Mouse (Mus musculus): ENCODE data around the gene Sdcbp2. TPM values are rescaled to one million over a fixed set of nuclear protein-coding genes. Genes with fewer than 3 reads are reported as not detected.

The Sdcbp2 gene
- polyA plus RNA-seq, 1 experiment from 2014 or later, result 0.68 TPM

DNA sequence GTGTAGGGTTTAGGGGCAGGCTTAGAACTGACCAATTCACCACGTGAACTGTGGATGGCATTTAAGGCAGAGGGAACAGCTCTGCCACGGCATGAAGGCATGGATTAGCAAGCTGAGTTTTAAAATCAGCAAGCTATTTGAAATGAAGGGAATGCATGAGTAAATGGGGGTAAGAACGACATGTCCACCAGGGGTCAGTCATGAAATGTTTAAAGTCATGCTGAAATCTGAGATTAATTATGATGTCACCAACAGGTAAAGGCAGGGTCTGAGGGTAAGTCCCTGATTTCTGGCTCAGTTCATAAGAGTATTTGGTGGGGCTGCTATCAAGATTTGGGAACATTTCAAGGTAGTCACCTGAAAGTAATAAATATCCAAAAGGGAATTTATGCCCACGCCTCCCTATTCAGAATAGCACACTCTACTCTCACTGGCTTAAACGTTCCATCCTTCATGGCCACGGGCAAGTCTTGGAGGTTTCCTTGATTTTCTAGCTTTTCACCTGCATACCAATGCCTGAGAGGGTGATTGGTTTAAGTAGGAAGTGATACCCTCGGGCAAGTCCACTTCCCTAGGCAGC lies 2.8 kb downstream of the Sdcbp2 start:
- 23% methylated on average over 7 of the region's 7 CpGs for WGBS
- Histone ChIP-seq H3K9me3 (no peaks in the 10 kb centered on the region), H3K4me1 (replicated peaks) (peaks cover 17% of the 10 kb centered on the region), H3K4me3 (peak overlapping the region; percentile 48), H3K27me3 (no peaks in the 10 kb centered on the region), H3K36me3 (no peaks in the 10 kb centered on the region), H3K9ac (peak overlapping the region; percentile 79), H3K27ac (replicated peaks) (peak overlapping the region; percentile 91), H3K4me2 (peak overlapping the region; percentile 80)
- ATAC-seq (ENCODE audit: low read depth), result peak; percentile 13

GRCm38 (mm10) chr2:151575699-151576389 lies 3.4 kb downstream of the Sdcbp2 start:
- under 1% methylated on average over 38 of the region's 38 CpGs for WGBS
- H3K4me2 ChIP-seq, result peak overlapping the region; percentile 80
- H3K4me1 ChIP-seq (replicated peaks), result peaks cover 17% of the 10 kb centered on the region
- H3K9ac ChIP-seq, result peak overlapping the region; percentile 79
- peak; percentile 95 for ATAC-seq (ENCODE audit: low read depth)
- peak overlapping the region; percentile 91 for H3K27ac ChIP-seq (replicated peaks)
- peak overlapping the region; percentile 48 for H3K4me3 ChIP-seq
- H3K27me3 ChIP-seq, result no peaks in the 10 kb centered on the region
- no peaks in the 10 kb centered on the region for H3K36me3 ChIP-seq
- H3K9me3 ChIP-seq, result no peaks in the 10 kb centered on the region

- no peak overlapping the region for H3K4me2 ChIP-seq
- no peak overlapping the region for H3K4me3 ChIP-seq
- H3K27ac ChIP-seq (replicated peaks), result no peak overlapping the region
- H3K9me3 ChIP-seq, result no peaks in the 10 kb centered on the region
- H3K4me1 ChIP-seq (replicated peaks), result peaks cover 17% of the 10 kb centered on the region
- ATAC-seq (ENCODE audit: low read depth), result no peak
- H3K36me3 ChIP-seq, result no peaks in the 10 kb centered on the region
- WGBS, result 88% methylated on average over 4 of the region's 4 CpGs
- no peak overlapping the region for H3K9ac ChIP-seq
- no peaks in the 10 kb centered on the region for H3K27me3 ChIP-seq
Observed at GRCm38 (mm10) chr2:151579183-151579582, 6.8 kb downstream of the Sdcbp2 start.

DNA sequence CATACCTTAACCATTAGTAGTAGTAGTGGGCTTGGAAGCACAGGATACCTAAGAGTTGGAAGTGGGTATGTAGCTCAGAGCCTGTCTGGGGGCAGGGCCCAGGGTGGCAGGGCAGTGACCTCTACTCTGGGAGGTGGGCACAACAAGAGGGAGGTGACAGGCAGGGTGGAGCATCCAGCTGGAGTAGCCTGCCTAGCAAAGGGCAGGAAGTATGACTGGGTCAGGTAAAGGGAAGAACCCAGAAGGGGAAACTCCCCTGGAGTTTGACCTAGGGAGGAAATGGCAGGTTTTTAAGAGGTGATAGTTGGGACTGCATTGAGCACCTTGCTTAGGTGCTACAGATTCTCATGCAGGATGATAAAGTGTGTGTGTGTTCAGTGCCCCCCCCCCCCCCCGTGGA lies 8.5 kb downstream of the Sdcbp2 start:
- H3K4me1 ChIP-seq (replicated peaks), result peaks cover 8% of the 10 kb centered on the region
- no peak overlapping the region for H3K4me2 ChIP-seq
- no peak for ATAC-seq (ENCODE audit: low read depth)
- H3K9me3 ChIP-seq, result no peaks in the 10 kb centered on the region
- no peak overlapping the region for H3K9ac ChIP-seq
- no peaks in the 10 kb centered on the region for H3K36me3 ChIP-seq
- H3K27ac ChIP-seq (replicated peaks), result no peak overlapping the region
- no peak overlapping the region for H3K4me3 ChIP-seq
- H3K27me3 ChIP-seq, result no peaks in the 10 kb centered on the region
- WGBS, result 33% methylated on average over 1 of the region's 1 CpGs

DNA sequence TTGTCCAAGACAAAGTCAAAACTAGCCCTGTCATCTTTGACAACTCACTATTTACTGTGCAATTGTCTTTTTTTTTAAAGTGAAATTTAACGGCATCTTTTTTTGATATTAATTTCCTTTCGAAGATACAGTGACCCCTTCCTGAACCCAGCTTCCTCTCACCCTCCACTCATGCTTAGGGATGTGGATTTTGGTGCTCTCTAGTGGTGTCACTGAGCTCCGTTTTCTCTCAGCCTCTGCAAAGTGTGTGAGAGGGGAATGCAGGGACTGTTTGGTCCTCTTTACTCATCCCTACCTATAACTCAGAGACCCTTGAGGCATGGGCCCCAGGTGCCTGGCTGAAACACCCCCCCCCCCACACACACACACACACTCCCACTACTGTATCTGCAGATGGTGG lies 13.5 kb downstream of the Sdcbp2 start:
- H3K9me3 ChIP-seq, result no peaks in the 10 kb centered on the region
- H3K27ac ChIP-seq (replicated peaks), result no peak overlapping the region
- no peaks in the 10 kb centered on the region for H3K36me3 ChIP-seq
- no peaks in the 10 kb centered on the region for H3K27me3 ChIP-seq
- no peaks in the 10 kb centered on the region for H3K4me1 ChIP-seq (replicated peaks)
- no peak for ATAC-seq (ENCODE audit: low read depth)
- no peak overlapping the region for H3K4me2 ChIP-seq
- WGBS, result 71% methylated on average over 3 of the region's 3 CpGs
- H3K4me3 ChIP-seq, result no peak overlapping the region
- H3K9ac ChIP-seq, result no peak overlapping the region

GRCm38 (mm10) chr2:151586807-151587206 lies 14.4 kb downstream of the Sdcbp2 start:
- no peak overlapping the region for H3K4me3 ChIP-seq
- H3K9me3 ChIP-seq, result no peaks in the 10 kb centered on the region
- no peaks in the 10 kb centered on the region for H3K27me3 ChIP-seq
- H3K36me3 ChIP-seq, result 0 out of 2 replicates have a peak, but pooled peaks cover 6% of the 10 kb centered on the region
- H3K9ac ChIP-seq, result no peak overlapping the region
- H3K4me1 ChIP-seq (replicated peaks), result no peaks in the 10 kb centered on the region
- no peak overlapping the region for H3K4me2 ChIP-seq
- 95% methylated on average over 1 of the region's 1 CpGs for WGBS
- ATAC-seq (ENCODE audit: low read depth), result no peak
- no peak overlapping the region for H3K27ac ChIP-seq (replicated peaks)

- no peak for ATAC-seq (ENCODE audit: low read depth)
- H3K4me2 ChIP-seq, result no peak overlapping the region
- H3K4me3 ChIP-seq, result no peak overlapping the region
- H3K36me3 ChIP-seq, result 0 out of 2 replicates have a peak, but pooled peaks cover 11% of the 10 kb centered on the region
- H3K9ac ChIP-seq, result no peak overlapping the region
- H3K9me3 ChIP-seq, result no peaks in the 10 kb centered on the region
- no peak overlapping the region for H3K27ac ChIP-seq (replicated peaks)
- H3K27me3 ChIP-seq, result no peaks in the 10 kb centered on the region
- 84% methylated on average over 9 of the region's 9 CpGs for WGBS
- no peaks in the 10 kb centered on the region for H3K4me1 ChIP-seq (replicated peaks)
Observed at GRCm38 (mm10) chr2:151587306-151587705, 14.9 kb downstream of the Sdcbp2 start.

- Histone ChIP-seq H3K4me2 (no peak overlapping the region), H3K36me3 (peaks cover 55% of the 10 kb centered on the region), H3K27me3 (no peaks in the 10 kb centered on the region), H3K4me3 (no peak overlapping the region), H3K4me1 (replicated peaks) (peaks cover 18% of the 10 kb centered on the region), H3K9ac (no peak overlapping the region), H3K9me3 (no peaks in the 10 kb centered on the region), H3K27ac (replicated peaks) (no peak overlapping the region)
- ATAC-seq (ENCODE audit: low read depth), result no peak
- WGBS, result 87% methylated on average over 2 of the region's 2 CpGs
Observed at GRCm38 (mm10) chr2:151598068-151598467, 25.6 kb downstream of the Sdcbp2 start.

GRCm38 (mm10) chr2:151602106-151602505 lies 29.7 kb downstream of the Sdcbp2 start:
- no peaks in the 10 kb centered on the region for H3K27me3 ChIP-seq
- no peak overlapping the region for H3K9ac ChIP-seq
- 84% methylated on average over 4 of the region's 4 CpGs for WGBS
- no peak overlapping the region for H3K4me3 ChIP-seq
- no peak overlapping the region for H3K4me2 ChIP-seq
- H3K4me1 ChIP-seq (replicated peaks), result peaks cover 49% of the 10 kb centered on the region
- no peak for ATAC-seq (ENCODE audit: low read depth)
- no peaks in the 10 kb centered on the region for H3K9me3 ChIP-seq
- peaks cover 17% of the 10 kb centered on the region for H3K36me3 ChIP-seq
- H3K27ac ChIP-seq (replicated peaks), result 0 out of 2 replicates have a peak overlapping the region, but pooled peaks have one; percentile 76

DNA sequence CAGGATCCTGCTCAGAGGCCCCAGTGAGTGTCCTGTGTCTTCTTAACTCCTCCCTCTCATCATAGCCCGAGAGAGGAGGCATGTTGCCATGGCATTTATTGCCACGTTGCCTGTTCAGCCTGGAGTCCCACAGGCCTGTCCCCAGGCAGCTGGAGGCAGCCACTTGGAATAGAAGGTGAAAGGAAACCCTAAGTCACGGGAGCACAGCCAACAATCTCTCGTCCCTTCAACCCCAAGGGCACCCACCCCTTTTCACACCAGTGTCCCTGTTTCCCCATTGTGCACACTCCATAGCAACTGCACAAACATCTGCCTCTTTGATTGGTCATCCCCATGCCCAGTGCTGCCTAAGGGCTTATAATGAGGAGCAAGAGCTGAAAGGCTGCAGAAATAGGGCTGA lies 31.2 kb downstream of the Sdcbp2 start:
- H3K9ac ChIP-seq, result 0 out of 2 replicates have a peak overlapping the region, but pooled peaks have one; percentile 22

DNA sequence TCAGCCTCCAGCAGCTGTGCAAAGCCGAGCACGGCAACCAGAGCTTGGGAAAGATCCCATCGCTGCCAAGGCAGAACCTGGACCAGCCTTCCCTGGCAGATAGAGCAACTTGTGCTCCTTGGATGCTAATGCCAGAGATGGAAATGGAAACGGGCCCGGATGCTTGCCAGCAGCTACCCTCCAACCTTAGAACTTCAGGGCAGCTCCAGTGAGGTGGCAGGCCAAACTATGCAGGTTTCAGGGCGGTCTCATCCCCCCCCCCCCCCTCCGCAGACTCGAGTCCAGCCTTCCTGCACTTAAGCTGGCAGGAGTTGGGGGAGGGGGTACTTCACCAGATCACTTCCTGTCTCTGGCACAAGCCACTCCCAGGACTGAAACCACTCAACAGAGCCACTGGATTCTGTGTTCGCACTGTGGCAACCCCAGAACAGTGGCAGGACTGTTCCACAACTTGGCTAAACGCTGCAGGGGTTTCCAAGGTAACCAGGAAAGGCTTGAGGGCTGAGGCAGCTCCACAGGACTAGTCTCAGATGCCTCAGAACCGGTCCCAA lies 33.1 kb downstream of the Sdcbp2 start:
- Histone ChIP-seq H3K4me3 (no peak overlapping the region), H3K9ac (no peak overlapping the region), H3K9me3 (no peaks in the 10 kb centered on the region), H3K36me3 (peaks cover 4% of the 10 kb centered on the region), H3K4me2 (no peak overlapping the region), H3K27me3 (no peaks in the 10 kb centered on the region), H3K4me1 (replicated peaks) (peaks cover 55% of the 10 kb centered on the region), H3K27ac (replicated peaks) (peak overlapping the region; percentile 76)
- ATAC-seq (ENCODE audit: low read depth), result peak; percentile 40
- 46% methylated on average over 11 of the region's 11 CpGs for WGBS

More for the DNA sequence above, 31.2 kb downstream of the Sdcbp2 start:
- Histone ChIP-seq H3K36me3 (peaks cover 13% of the 10 kb centered on the region), H3K27me3 (no peaks in the 10 kb centered on the region), H3K27ac (replicated peaks) (peak overlapping the region; percentile 76), H3K9me3 (no peaks in the 10 kb centered on the region), H3K4me3 (no peak overlapping the region), H3K4me1 (replicated peaks) (peaks cover 49% of the 10 kb centered on the region), H3K4me2 (no peak overlapping the region)
- WGBS, result 8% methylated on average over 4 of the region's 4 CpGs
- peak; percentile 88 for ATAC-seq (ENCODE audit: low read depth)

GRCm38 (mm10) chr2:151608435-151608834 lies 36.0 kb downstream of the Sdcbp2 start:
- no peak for ATAC-seq (ENCODE audit: low read depth)
- WGBS, result 81% methylated on average over 1 of the region's 1 CpGs
- no peak overlapping the region for H3K9ac ChIP-seq
- H3K9me3 ChIP-seq, result no peaks in the 10 kb centered on the region
- no peaks in the 10 kb centered on the region for H3K36me3 ChIP-seq
- H3K4me1 ChIP-seq (replicated peaks), result peaks cover 35% of the 10 kb centered on the region
- H3K27me3 ChIP-seq, result no peaks in the 10 kb centered on the region
- no peak overlapping the region for H3K4me3 ChIP-seq
- H3K4me2 ChIP-seq, result no peak overlapping the region
- no peak overlapping the region for H3K27ac ChIP-seq (replicated peaks)

Data from neural tube, embryonic 13.5 days (tissue).